Mouse (Mus musculus): ENCODE measurements around the gene Zbtb7a. TPM values are rescaled to one million over a fixed set of nuclear protein-coding genes. Genes with fewer than 3 reads are reported as not detected.

Zbtb7a gene
- polyA plus RNA-seq (2012; ENCODE audit: insufficient read depth, low replicate concordance): 100.0 and 136 TPM in 2 replicates

DNA sequence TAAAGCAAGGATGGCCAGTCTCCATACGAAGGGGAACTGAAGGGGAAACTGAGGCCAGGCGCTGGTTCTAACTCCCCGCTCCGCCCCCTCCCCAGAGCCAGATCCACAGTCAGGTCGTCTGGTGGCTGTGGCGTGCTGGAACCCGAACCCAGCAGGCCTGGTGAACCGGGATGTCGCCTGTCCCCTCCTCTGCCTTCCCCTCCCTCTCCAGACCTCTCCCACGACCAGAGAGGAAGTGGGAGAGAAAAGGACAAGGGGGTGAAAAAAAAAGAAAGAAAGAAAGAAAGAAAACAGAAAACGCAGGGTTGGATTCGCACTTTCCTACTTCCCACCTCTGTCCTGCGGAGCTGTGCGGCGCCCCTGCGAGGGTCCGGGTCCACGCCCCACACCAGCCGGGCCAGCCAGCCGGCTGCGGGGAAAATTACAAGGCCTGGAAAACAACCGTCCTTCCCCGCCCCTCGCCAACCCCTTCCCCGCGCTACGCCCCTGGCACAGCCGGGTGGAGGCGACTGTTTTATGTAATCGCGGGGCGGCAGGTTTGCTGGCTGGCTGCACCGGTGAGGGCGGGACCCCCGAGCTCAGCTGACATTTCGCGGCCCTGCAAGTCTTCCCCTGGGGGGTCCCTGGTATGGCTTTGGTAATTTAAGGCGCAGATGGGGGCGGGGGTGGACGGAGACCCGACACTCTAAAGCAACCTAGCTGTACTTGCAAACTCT, at the start of gene Zbtb7a:
TSS of gene Zbtb7a (plus strand) at position 255 of the 716 bp plus-strand sequence.
- H3K36me3 ChIP-seq (replicated peaks; ENCODE audit: low read length): peaks cover 13% of the 10 kb centered on the region
- H3K4me1 ChIP-seq: peaks cover 52% of the 10 kb centered on the region
- peak within 1 kb of the TSS; percentile 98 for H3K4me3 ChIP-seq (replicated peaks)
- no peak for TF ChIP-seq GATA1 (IDR thresholded peaks at IDR 0.05; ENCODE audit: borderline replicate concordance, low read length)
- H3K9me3 ChIP-seq: no peaks in the 10 kb centered on the region
- no peaks in the 10 kb centered on the region for H3K27me3 ChIP-seq (replicated peaks)

GRCm38 (mm10) chr10:81087021-81087420, 48.0 kb upstream of the Zbtb7a start:
- TF ChIP-seq FLI1 (IDR thresholded peaks at IDR 0.05; ENCODE audit: low read length): no peak
- no peak for TF ChIP-seq GATA1 (IDR thresholded peaks at IDR 0.05; ENCODE audit: borderline replicate concordance, low read length)
- peaks cover 28% of the 10 kb centered on the region for H3K27me3 ChIP-seq (replicated peaks)
- H3K4me3 ChIP-seq (replicated peaks): no peak overlapping the region
- H3K4me1 ChIP-seq: peaks cover 5% of the 10 kb centered on the region; the same call in 1 of the 2 replicates
- peaks cover 14% of the 10 kb centered on the region for H3K36me3 ChIP-seq (replicated peaks; ENCODE audit: low read length)
- H3K9me3 ChIP-seq: peaks cover 13% of the 10 kb centered on the region

DNA sequence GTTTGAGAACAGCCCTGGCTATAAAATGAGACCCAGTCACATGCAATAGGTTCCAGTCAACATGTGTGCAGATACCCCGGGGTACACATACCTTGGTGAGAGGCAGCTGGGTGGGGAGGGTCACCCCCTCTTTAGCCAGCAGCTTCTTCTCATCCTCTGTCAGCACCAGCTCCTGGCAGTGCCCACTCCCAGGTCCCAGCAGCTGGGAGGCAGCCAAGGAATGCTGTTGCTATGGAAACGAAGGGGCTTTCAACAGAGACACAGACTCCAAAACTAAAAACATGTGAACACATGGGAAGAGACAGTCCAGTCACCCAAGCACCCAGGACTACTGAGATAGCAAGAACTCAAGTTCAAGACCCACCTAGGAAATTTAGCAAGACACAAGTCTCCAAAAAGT, 45.8 kb upstream of the Zbtb7a start:
- Histone ChIP-seq H3K4me1 (peaks cover 11% of the 10 kb centered on the region), H3K27me3 (replicated peaks) (peaks cover 47% of the 10 kb centered on the region), H3K4me3 (replicated peaks) (no peak overlapping the region), H3K36me3 (replicated peaks; ENCODE audit: low read length) (no peaks in the 10 kb centered on the region), H3K9me3 (peaks cover 13% of the 10 kb centered on the region)
- TF ChIP-seq GATA1 (IDR thresholded peaks at IDR 0.05; ENCODE audit: borderline replicate concordance, low read length): no peak
- TF ChIP-seq FLI1 (IDR thresholded peaks at IDR 0.05; ENCODE audit: low read length): no peak

DNA sequence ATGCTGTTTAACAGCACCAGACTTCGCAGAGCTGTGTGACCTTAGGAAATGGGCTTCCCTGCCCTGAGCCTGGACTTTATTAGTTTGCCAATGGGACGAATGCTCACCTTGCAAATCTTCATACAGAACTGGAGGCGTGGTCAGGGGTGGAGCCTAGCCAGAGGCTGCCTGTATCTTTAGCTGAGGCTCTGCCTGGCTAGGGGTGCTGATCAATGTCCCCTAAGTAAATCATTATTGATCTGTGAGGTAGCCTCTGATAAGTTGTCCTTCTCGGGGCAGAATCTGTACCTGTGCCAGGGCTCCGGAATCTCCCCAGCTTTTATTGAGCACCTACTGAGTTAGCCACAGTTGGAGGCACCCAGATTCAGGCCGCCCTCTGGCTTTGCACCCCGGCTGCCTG, 44.4 kb upstream of the Zbtb7a start:
- Histone ChIP-seq H3K9me3 (peaks cover 13% of the 10 kb centered on the region), H3K4me3 (replicated peaks) (no peak overlapping the region), H3K4me1 (peaks cover 15% of the 10 kb centered on the region), H3K36me3 (replicated peaks; ENCODE audit: low read length) (no peaks in the 10 kb centered on the region), H3K27me3 (replicated peaks) (peaks cover 51% of the 10 kb centered on the region)
- no peak for TF ChIP-seq GATA1 (IDR thresholded peaks at IDR 0.05; ENCODE audit: borderline replicate concordance, low read length)
- no peak for TF ChIP-seq FLI1 (IDR thresholded peaks at IDR 0.05; ENCODE audit: low read length)

GRCm38 (mm10) chr10:81092465-81093250, 42.4 kb upstream of the Zbtb7a start:
- H3K4me3 ChIP-seq (replicated peaks): no peak overlapping the region
- H3K9me3 ChIP-seq: peaks cover 12% of the 10 kb centered on the region
- TF ChIP-seq FLI1 (IDR thresholded peaks at IDR 0.05; ENCODE audit: low read length) (no peak), GATA1 (IDR thresholded peaks at IDR 0.05; ENCODE audit: borderline replicate concordance, low read length) (no peak)
- H3K4me1 ChIP-seq: peaks cover 15% of the 10 kb centered on the region
- H3K27me3 ChIP-seq (replicated peaks): peaks cover 52% of the 10 kb centered on the region
- no peaks in the 10 kb centered on the region for H3K36me3 ChIP-seq (replicated peaks; ENCODE audit: low read length)

DNA sequence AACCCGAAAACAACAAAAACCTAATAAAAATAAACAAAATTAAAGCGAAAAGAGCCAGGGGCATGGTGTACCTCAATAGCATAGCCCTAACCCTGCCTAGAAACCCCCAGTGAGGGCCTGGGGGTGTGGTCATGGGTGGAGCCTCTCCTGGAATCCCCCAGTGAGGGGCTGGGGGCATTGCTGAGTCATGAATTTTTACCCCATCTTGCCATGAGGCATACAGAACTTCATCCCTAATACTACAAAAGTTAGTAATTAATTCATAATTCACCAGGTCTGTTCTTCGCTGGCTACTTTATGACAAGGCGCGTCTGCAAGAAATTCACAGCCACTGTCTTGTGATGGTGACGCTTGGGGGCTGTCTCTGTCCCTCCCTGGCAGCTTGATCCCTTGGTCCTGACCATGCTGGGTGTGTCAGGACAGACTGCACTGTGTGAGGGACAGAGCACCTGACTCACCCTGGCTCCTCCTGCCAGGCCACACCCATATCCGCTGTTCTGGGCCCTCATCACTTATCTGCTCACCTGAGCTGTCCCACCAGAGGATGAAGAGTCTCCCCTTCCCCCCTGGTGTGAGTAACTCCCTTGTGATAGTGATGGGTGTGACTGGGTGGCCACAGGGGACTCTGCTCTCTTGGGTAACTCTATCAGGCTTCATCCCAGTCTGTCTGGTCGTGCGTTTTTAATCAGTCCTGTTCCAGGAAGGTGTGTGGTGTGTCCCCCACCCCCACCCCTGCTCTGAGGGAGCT, 39.9 kb upstream of the Zbtb7a start:
- Histone ChIP-seq H3K36me3 (replicated peaks; ENCODE audit: low read length) (no peaks in the 10 kb centered on the region), H3K4me1 (peaks cover 28% of the 10 kb centered on the region), H3K9me3 (peaks cover 6% of the 10 kb centered on the region), H3K27me3 (replicated peaks) (peaks cover 47% of the 10 kb centered on the region), H3K4me3 (replicated peaks) (peak overlapping the region; percentile 38)
- TF ChIP-seq FLI1 (IDR thresholded peaks at IDR 0.05; ENCODE audit: low read length) (no peak), GATA1 (IDR thresholded peaks at IDR 0.05; ENCODE audit: borderline replicate concordance, low read length) (no peak)

GRCm38 (mm10) chr10:81105565-81106112, 29.4 kb upstream of the Zbtb7a start, which contains the start of gene Map2k2:
Map2k2 (plus strand) TSS chr10:81105915.
- TF ChIP-seq GATA1 (IDR thresholded peaks at IDR 0.05; ENCODE audit: borderline replicate concordance, low read length): no peak
- peak within 1 kb of the TSS; percentile 97 for H3K4me3 ChIP-seq (replicated peaks)
- H3K27me3 ChIP-seq (replicated peaks): no peaks in the 10 kb centered on the region
- H3K4me1 ChIP-seq: peaks cover 62% of the 10 kb centered on the region
- H3K36me3 ChIP-seq (replicated peaks; ENCODE audit: low read length): peaks cover 38% of the 10 kb centered on the region
- H3K9me3 ChIP-seq: no peaks in the 10 kb centered on the region

GRCm38 (mm10) chr10:81106113-81106721, 28.8 kb upstream of the Zbtb7a start:
- Histone ChIP-seq H3K4me1 (peaks cover 66% of the 10 kb centered on the region), H3K36me3 (replicated peaks; ENCODE audit: low read length) (peaks cover 43% of the 10 kb centered on the region), H3K4me3 (replicated peaks) (peak overlapping the region; percentile 97), H3K27me3 (replicated peaks) (no peaks in the 10 kb centered on the region), H3K9me3 (no peaks in the 10 kb centered on the region)
- TF ChIP-seq GATA1 (IDR thresholded peaks at IDR 0.05; ENCODE audit: borderline replicate concordance, low read length) (no peak), FLI1 (IDR thresholded peaks at IDR 0.05; ENCODE audit: low read length) (no peak)

GRCm38 (mm10) chr10:81112946-81113345, 22.1 kb upstream of the Zbtb7a start:
- peaks cover 93% of the 10 kb centered on the region for H3K36me3 ChIP-seq (replicated peaks; ENCODE audit: low read length)

More at GRCm38 (mm10) chr10:81112946-81113345, 22.1 kb upstream of the Zbtb7a start:
- TF ChIP-seq GATA1 (IDR thresholded peaks at IDR 0.05; ENCODE audit: borderline replicate concordance, low read length): no peak
- TF ChIP-seq FLI1 (IDR thresholded peaks at IDR 0.05; ENCODE audit: low read length): no peak
- Histone ChIP-seq H3K27me3 (replicated peaks) (no peaks in the 10 kb centered on the region), H3K4me3 (replicated peaks) (peak overlapping the region; percentile 44), H3K9me3 (no peaks in the 10 kb centered on the region), H3K4me1 (peaks cover 93% of the 10 kb centered on the region)

Measured in megakaryocyte, embryonic 14.5 days (primary cell).